Mouse (Mus musculus): Measurements from ENCODE around the gene Ireb2. TPM values are rescaled to one million over a fixed set of nuclear protein-coding genes. Genes with fewer than 3 reads are reported as not detected.

Gene Ireb2
- polyA plus RNA-seq, 1 experiment from 2014 or later: 24.9 TPM

DNA sequence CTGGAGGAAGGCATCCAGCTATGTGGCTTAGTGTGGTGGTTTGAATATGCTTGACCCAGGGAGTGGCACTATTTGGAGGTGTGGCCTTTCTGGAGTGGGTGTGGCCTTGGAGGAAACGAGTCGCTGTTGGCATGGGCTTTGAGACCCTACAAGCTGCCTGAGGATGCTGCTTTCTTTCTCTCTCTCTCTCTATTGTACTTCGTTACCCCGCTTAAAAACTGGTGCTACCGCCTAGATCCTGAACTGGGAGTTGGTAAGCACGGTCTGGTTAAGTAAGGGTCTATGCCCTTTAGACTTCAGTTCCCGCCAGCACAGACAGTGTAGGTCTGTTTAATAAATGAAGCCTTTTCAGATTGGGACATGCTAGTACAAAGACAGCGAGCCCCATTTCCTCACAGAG, 52.8 kb downstream of the Ireb2 start:
- H3K9ac ChIP-seq: no peak overlapping the region
- no peaks in the 10 kb centered on the region for H3K4me1 ChIP-seq
- H3K9me3 ChIP-seq: no peaks in the 10 kb centered on the region
- H3K4me2 ChIP-seq: peak overlapping the region; percentile 91
- no peak overlapping the region for H3K27ac ChIP-seq
- H3K4me3 ChIP-seq (replicated peaks): peak overlapping the region; percentile 64; the same call in 1 of the 2 replicates
- no peaks in the 10 kb centered on the region for H3K27me3 ChIP-seq (replicated peaks)
- no peak for ATAC-seq (ENCODE audit: insufficient read depth, low FRiP score, low read depth)
- 72% methylated on average over 8 of the region's 8 CpGs for WGBS
- no peaks in the 10 kb centered on the region for H3K36me3 ChIP-seq

GRCm38 (mm10) chr9:54917010-54917677, 53.6 kb downstream of the Ireb2 start, which contains the start of gene Hykk:
Gene Hykk, plus strand, starts transcription at chr9:54917283.
- peak within 1 kb of the TSS; percentile 91 for H3K4me2 ChIP-seq
- H3K9ac ChIP-seq: peak within 1 kb of the TSS; percentile 54
- peak within 1 kb of the TSS; percentile 62 for H3K27ac ChIP-seq
- H3K4me3 ChIP-seq (replicated peaks): peak within 1 kb of the TSS; percentile 64
- WGBS: under 1% methylated on average over 34 of the region's 34 CpGs
- H3K4me1 ChIP-seq: no peaks in the 10 kb centered on the region
- no peaks in the 10 kb centered on the region for H3K9me3 ChIP-seq
- H3K27me3 ChIP-seq (replicated peaks): no peaks in the 10 kb centered on the region
- H3K36me3 ChIP-seq: peaks cover under 1% of the 10 kb centered on the region; the same call in 1 of the 2 replicates
- peak; percentile 98 for ATAC-seq (ENCODE audit: insufficient read depth, low FRiP score, low read depth)

DNA sequence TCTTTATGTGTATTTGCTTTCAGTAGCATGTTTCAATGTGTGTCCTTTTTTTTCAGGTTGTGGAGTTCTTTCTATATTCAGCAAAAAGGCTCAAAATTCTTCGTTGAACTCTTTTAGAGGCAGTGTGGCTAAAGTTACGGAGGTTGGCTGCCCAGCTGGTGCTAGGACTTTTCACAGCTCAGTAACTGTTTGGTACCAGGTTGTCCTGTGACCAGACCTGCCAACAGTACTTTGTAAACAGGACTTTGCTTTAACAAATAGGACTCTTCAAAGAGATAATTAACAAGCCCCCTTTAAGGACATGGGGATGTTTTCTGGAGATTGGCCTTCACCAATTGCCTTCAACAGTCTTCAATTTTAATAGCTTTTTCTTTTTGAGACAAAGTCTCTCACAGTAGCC, 54.6 kb downstream of the Ireb2 start:
- Histone ChIP-seq H3K9ac (no peak overlapping the region), H3K4me1 (no peaks in the 10 kb centered on the region), H3K4me3 (replicated peaks) (no peak overlapping the region), H3K4me2 (peak overlapping the region; percentile 91; the same call in 1 of the 2 replicates), H3K36me3 (peaks cover 5% of the 10 kb centered on the region; the same call in 1 of the 2 replicates), H3K27ac (no peak overlapping the region), H3K27me3 (replicated peaks) (no peaks in the 10 kb centered on the region), H3K9me3 (no peaks in the 10 kb centered on the region)
- no peak for ATAC-seq (ENCODE audit: insufficient read depth, low FRiP score, low read depth)
- 69% methylated on average over 2 of the region's 2 CpGs for WGBS

- no peak overlapping the region for H3K4me2 ChIP-seq
- ATAC-seq (ENCODE audit: insufficient read depth, low FRiP score, low read depth): no peak
- no peak overlapping the region for H3K9ac ChIP-seq
- no peaks in the 10 kb centered on the region for H3K9me3 ChIP-seq
- H3K4me3 ChIP-seq (replicated peaks): no peak overlapping the region
- no peaks in the 10 kb centered on the region for H3K4me1 ChIP-seq
- no peaks in the 10 kb centered on the region for H3K27me3 ChIP-seq (replicated peaks)
- H3K36me3 ChIP-seq: peaks cover 5% of the 10 kb centered on the region; the same call in 1 of the 2 replicates
- WGBS: 76% methylated on average over 5 of the region's 5 CpGs
- no peak overlapping the region for H3K27ac ChIP-seq
Observed at GRCm38 (mm10) chr9:54918781-54919180, 55.2 kb downstream of the Ireb2 start.

GRCm38 (mm10) chr9:54919946-54920345, 56.4 kb downstream of the Ireb2 start:
- no peaks in the 10 kb centered on the region for H3K9me3 ChIP-seq
- peaks cover 5% of the 10 kb centered on the region; the same call in 1 of the 2 replicates for H3K36me3 ChIP-seq
- no peak overlapping the region for H3K4me2 ChIP-seq
- no peaks in the 10 kb centered on the region for H3K27me3 ChIP-seq (replicated peaks)
- H3K4me3 ChIP-seq (replicated peaks): no peak overlapping the region
- 57% methylated on average over 4 of the region's 4 CpGs for WGBS
- no peak for ATAC-seq (ENCODE audit: insufficient read depth, low FRiP score, low read depth)
- H3K27ac ChIP-seq: no peak overlapping the region
- no peak overlapping the region for H3K9ac ChIP-seq
- no peaks in the 10 kb centered on the region for H3K4me1 ChIP-seq

- no peaks in the 10 kb centered on the region for H3K36me3 ChIP-seq
- no peaks in the 10 kb centered on the region for H3K9me3 ChIP-seq
- H3K27ac ChIP-seq: no peak overlapping the region
- no peaks in the 10 kb centered on the region for H3K4me1 ChIP-seq
- WGBS: 78% methylated on average over 1 of the region's 1 CpGs
- H3K4me3 ChIP-seq (replicated peaks): no peak overlapping the region
- no peak for ATAC-seq (ENCODE audit: insufficient read depth, low FRiP score, low read depth)
- no peak overlapping the region for H3K9ac ChIP-seq
- H3K4me2 ChIP-seq: no peak overlapping the region
- no peaks in the 10 kb centered on the region for H3K27me3 ChIP-seq (replicated peaks)
Observed at GRCm38 (mm10) chr9:54930741-54931140, 67.2 kb downstream of the Ireb2 start.

- no peak overlapping the region for H3K4me3 ChIP-seq (replicated peaks)
- no peak for ATAC-seq (ENCODE audit: insufficient read depth, low FRiP score, low read depth)
- 4% methylated on average over 1 of the region's 1 CpGs for WGBS
- H3K36me3 ChIP-seq: no peaks in the 10 kb centered on the region
- no peak overlapping the region for H3K4me2 ChIP-seq
- H3K9me3 ChIP-seq: no peaks in the 10 kb centered on the region
- H3K9ac ChIP-seq: no peak overlapping the region
- H3K4me1 ChIP-seq: no peaks in the 10 kb centered on the region
- no peaks in the 10 kb centered on the region for H3K27me3 ChIP-seq (replicated peaks)
- H3K27ac ChIP-seq: no peak overlapping the region
Observed at GRCm38 (mm10) chr9:54931765-54932164, 68.2 kb downstream of the Ireb2 start.

GRCm38 (mm10) chr9:54932379-54932778, 68.8 kb downstream of the Ireb2 start:
- WGBS: 67% methylated on average over 2 of the region's 2 CpGs
- no peak for ATAC-seq (ENCODE audit: insufficient read depth, low FRiP score, low read depth)
- no peaks in the 10 kb centered on the region for H3K36me3 ChIP-seq
- H3K27me3 ChIP-seq (replicated peaks): no peaks in the 10 kb centered on the region
- no peak overlapping the region for H3K27ac ChIP-seq
- no peak overlapping the region for H3K4me2 ChIP-seq
- no peak overlapping the region for H3K4me3 ChIP-seq (replicated peaks)
- H3K9me3 ChIP-seq: no peaks in the 10 kb centered on the region
- no peak overlapping the region for H3K9ac ChIP-seq
- no peaks in the 10 kb centered on the region for H3K4me1 ChIP-seq

DNA sequence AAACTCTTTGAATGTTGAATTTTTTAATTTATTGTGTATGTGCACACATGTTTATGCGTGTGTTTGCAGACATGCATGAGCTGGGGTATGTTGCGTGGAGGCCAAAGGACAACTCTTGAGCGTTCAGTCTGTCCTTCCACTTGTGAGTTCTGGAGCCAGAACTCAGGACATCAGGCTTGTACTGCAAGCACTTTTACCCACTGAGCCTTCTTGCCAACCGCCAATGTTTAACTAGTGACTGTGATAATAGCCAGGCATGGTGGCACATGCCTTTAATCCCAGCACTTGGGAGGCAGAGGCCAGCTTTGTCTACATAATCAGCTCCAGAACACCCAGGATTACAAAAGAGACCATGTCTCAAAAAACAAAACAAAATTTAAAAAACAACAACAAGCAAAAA, 78.5 kb downstream of the Ireb2 start:
- WGBS: 83% methylated on average over 4 of the region's 4 CpGs
- no peaks in the 10 kb centered on the region for H3K27me3 ChIP-seq (replicated peaks)
- no peak overlapping the region for H3K4me3 ChIP-seq (replicated peaks)
- H3K4me2 ChIP-seq: no peak overlapping the region
- no peaks in the 10 kb centered on the region for H3K4me1 ChIP-seq
- H3K27ac ChIP-seq: no peak overlapping the region
- no peaks in the 10 kb centered on the region for H3K9me3 ChIP-seq
- no peaks in the 10 kb centered on the region for H3K36me3 ChIP-seq
- H3K9ac ChIP-seq: no peak overlapping the region
- no peak for ATAC-seq (ENCODE audit: insufficient read depth, low FRiP score, low read depth)

DNA sequence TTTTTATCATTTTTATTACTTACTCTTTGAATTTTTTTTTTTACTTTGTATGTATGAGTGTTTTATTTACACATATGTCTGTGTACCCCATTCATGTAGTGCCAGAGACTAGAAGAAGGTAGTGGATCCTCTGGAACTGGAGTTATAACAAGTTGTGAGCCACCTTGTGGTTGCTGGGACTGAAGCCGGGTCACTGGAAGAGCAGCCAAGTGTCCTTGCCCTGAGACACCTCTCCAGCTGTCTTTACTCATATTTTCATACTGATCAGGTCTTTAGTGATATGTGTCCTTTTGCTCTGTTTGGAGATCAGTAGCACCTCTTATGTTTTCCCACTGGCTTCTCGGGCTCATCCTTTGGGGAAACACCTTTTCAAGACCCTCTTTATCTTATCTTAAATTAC, 80.9 kb downstream of the Ireb2 start:
- H3K4me3 ChIP-seq (replicated peaks): no peak overlapping the region
- WGBS: 65% methylated on average over 2 of the region's 2 CpGs
- H3K4me1 ChIP-seq: no peaks in the 10 kb centered on the region
- no peak overlapping the region for H3K4me2 ChIP-seq
- H3K36me3 ChIP-seq: no peaks in the 10 kb centered on the region
- H3K27ac ChIP-seq: no peak overlapping the region
- no peaks in the 10 kb centered on the region for H3K27me3 ChIP-seq (replicated peaks)
- no peaks in the 10 kb centered on the region for H3K9me3 ChIP-seq
- no peak overlapping the region for H3K9ac ChIP-seq
- no peak for ATAC-seq (ENCODE audit: insufficient read depth, low FRiP score, low read depth)

DNA sequence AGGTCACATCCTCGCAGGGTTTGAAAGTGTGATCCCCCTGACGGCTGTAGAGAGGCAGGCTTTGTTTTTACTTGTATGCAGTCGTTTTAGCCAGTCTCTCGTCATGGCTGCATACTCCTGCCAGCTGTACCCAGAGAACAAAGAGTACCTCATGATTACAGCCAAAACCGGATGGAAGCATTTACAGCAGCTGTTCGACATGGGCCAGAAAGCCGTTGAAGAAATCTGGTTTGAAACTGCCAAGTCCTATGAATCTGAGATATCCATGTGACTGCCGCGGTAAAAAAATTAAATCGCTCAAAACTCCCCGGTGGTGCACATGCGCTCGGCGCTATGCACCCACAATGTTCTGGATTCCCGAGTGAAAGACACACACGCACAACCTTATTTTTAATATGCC, 82.7 kb downstream of the Ireb2 start:
- Histone ChIP-seq H3K36me3 (no peaks in the 10 kb centered on the region), H3K9ac (no peak overlapping the region), H3K27ac (no peak overlapping the region), H3K9me3 (no peaks in the 10 kb centered on the region), H3K27me3 (replicated peaks) (no peaks in the 10 kb centered on the region), H3K4me1 (no peaks in the 10 kb centered on the region), H3K4me2 (no peak overlapping the region), H3K4me3 (replicated peaks) (no peak overlapping the region)
- no peak for ATAC-seq (ENCODE audit: insufficient read depth, low FRiP score, low read depth)
- WGBS: 64% methylated on average over 16 of the region's 16 CpGs

DNA sequence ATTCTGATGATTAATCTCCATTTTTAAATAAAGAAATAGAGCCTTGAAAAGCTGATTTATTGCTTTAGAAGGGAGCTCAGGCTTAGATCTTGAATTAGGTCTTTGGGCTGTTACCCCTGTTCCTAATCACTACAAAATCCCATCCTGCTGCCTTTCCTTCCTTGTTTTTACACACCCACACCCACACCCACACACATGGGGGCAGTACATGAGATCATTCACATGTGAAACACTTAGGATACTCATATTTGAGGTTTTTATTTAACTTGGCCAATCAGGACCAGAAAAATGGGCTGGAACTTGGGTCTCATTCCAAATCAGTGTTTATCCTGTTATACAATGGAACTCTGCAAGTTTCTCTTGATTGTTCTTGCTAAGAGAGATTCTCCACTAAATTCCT, 85.9 kb downstream of the Ireb2 start:
- 0 out of 2 replicates have a peak, but pooled peaks cover 9% of the 10 kb centered on the region for H3K4me1 ChIP-seq
- 0 out of 2 replicates have a peak, but pooled peaks cover 12% of the 10 kb centered on the region for H3K36me3 ChIP-seq
- ATAC-seq (ENCODE audit: insufficient read depth, low FRiP score, low read depth): no peak
- H3K27me3 ChIP-seq (replicated peaks): no peaks in the 10 kb centered on the region
- H3K4me2 ChIP-seq: no peak overlapping the region
- no peak overlapping the region for H3K27ac ChIP-seq
- H3K9ac ChIP-seq: no peak overlapping the region
- H3K4me3 ChIP-seq (replicated peaks): no peak overlapping the region
- no peaks in the 10 kb centered on the region for H3K9me3 ChIP-seq
